Mouse (Mus musculus) lung, adult 2 months (tissue): Measurements from ENCODE around the gene Pym1. TPM values are rescaled to one million over a fixed set of nuclear protein-coding genes. Genes with fewer than 3 reads are reported as not detected.

Experiments
- DNase-seq: peaks from one replicate; pipeline ENCODE4 v3.0.0; 2022
- H3K4me1 ChIP-seq: fragments of 200-500 bp; 2 replicates; pipeline ENCODE4 v1.6.1; 2011; ENCODE audit warnings: low read length; ENCODE audit not compliant: control insufficient read depth, insufficient read depth
- H3K4me3 ChIP-seq: fragments of 200-500 bp; replicated peaks from 2 replicates; pipeline ENCODE3; 2011; ENCODE audit warnings: low read depth, mild to moderate bottlenecking, control low read depth, low read length; ENCODE audit errors: extremely low read depth
- CTCF ChIP-seq: fragments of 200-500 bp; IDR thresholded peaks from 2 replicates; pipeline ENCODE4 v1.5.1; 2011; ENCODE audit warnings: mild to moderate bottlenecking, low read length, control low read depth; ENCODE audit not compliant: insufficient read depth
- POLR2A ChIP-seq: fragments of 200-500 bp; IDR thresholded peaks from 2 replicates; pipeline ENCODE4 v1.6.1; 2011; ENCODE audit warnings: low read depth, mild to moderate bottlenecking, control low read depth, low read length, borderline replicate concordance; ENCODE audit errors: extremely low read depth
- WGBS: fragments of 180-500 bp; shearing (Covaris S2); methylation state at CpG from one replicate; pipeline ENCODE4 v1.1.7; 2018; 5-methylcytosine and 5-hydroxymethylcytosine counted together
- polyA plus RNA-seq: library from polyadenylated mRNA; depleted of rRNA; stranded (reverse); fragments of >200 nt; gene quantifications from 2 replicates; pipeline ENCODE4 v1.2.3, GENCODE M21; 2012

Gene Pym1
- polyA plus RNA-seq, 1 experiment, result 22.4 TPM

DNA sequence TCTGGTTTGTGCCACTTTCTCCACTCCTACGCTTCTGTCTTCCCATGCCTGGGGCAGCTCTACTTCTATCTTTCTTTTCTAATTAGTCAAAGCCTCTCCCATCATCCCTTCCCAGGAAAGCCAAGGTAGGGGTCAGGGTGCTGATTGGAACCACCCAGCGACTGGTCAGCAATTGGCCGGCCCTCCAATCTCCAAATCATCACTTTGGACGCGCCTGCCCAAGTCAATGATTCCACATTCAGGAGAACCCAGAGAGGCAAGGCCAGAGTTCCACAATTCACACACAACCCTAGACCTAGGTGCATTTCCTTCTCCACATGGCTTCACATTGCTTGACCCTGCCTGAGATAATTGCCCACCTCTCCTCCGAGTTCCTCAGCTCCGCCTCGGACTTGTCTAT lies 3.5 kb upstream of the Pym1 start:
- no peak for DNase-seq
- Histone ChIP-seq H3K4me3 (peak overlapping the region; percentile 75), H3K4me1 (peaks cover 20% of the 10 kb centered on the region)
- TF ChIP-seq CTCF, result no peak
- TF ChIP-seq POLR2A, result 0 out of 2 replicates have a peak, but pooled peaks have one; percentile 13
- 21% methylated on average over 8 of the region's 8 CpGs for WGBS

DNA sequence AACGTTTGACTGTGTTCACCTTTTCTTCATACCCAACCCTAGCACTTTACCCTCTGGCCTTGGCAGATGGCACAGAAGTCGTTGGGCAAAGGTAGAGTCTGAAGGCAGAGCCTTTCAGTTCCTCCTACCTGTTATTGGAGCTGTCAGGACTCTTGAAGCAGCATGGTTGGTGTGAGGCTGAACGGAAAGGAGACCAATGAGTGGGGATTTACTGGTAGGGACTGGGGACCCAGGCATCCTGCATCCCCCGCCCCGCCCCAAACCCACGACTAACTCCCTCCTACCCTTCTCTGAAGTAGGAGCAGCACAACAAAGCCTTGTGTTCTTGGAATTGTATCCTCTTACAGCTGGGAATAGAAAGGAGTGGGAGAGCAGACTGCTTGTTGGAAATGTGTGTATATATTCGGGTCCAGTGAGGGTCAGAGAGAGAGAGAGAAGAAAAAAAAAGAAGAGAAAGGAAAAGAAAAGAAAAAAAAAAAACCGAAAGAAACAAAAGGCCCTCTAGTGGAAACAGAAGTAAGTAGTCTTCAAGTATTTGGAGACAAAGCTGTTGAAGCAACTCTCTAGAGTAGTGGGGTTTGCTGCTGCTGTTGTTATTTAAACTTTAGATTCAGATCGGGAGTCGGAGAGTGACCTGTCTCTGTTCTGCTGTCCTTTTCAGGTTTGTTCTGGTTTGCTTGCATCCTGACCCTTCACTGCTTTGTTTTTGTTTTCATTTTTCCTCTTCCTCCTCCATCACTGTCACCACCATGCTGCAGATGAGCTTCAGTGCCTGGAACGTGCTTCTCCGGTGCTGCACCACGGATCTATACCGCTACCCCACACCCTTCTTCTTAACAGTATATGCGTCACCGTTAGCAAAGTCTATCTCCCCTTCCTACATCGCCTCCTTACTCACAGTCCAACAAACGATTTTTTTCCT lies 2.7 kb upstream of the Pym1 start, which contains the start of gene Dgka:
Gene Dgka (minus strand): TSS at position 176 of the 922 bp plus-strand sequence.
- Histone ChIP-seq H3K4me1 (peaks cover 20% of the 10 kb centered on the region), H3K4me3 (peak within 1 kb of the TSS; percentile 75)
- peak; percentile 50 for DNase-seq
- WGBS, result 14% methylated on average over 18 of the region's 18 CpGs
- no peak for TF ChIP-seq CTCF
- TF ChIP-seq POLR2A, result no peak

DNA sequence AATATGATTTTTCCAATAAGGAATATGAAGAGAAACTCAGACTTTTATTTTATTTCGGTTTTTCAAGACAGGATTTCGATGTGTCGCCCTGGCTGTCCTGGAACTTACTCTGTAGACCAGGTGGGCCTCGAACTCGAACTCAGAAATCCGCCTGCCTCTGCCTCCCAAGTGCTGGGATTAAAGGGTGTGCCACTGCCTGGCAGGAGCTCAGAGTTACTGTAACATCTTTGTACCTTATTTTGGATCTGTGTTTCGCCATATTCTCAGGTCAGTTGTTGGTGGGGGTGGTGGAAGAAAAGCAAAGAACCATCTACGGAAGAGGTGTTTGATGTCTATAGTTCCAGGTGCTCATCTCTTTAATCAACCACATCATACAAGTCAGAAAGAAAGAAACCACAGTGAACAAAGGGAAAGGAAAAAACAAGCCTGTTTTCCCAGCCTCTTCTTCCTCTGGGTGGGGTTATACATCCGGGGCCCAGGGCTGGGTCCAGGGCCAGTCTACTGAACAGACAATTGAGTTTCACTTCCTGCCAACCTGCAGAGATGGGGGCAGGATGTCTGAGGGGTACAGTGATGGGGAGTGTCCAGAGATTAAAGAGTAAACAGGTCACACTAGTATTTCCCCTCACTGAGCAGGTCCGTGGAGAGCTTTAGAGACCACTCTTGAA lies 1.6 kb upstream of the Pym1 start:
- 76% methylated on average over 10 of the region's 10 CpGs for WGBS
- H3K4me3 ChIP-seq, result no peak overlapping the region
- H3K4me1 ChIP-seq, result peaks cover 17% of the 10 kb centered on the region
- no peak for TF ChIP-seq CTCF
- no peak for TF ChIP-seq POLR2A
- no peak for DNase-seq

DNA sequence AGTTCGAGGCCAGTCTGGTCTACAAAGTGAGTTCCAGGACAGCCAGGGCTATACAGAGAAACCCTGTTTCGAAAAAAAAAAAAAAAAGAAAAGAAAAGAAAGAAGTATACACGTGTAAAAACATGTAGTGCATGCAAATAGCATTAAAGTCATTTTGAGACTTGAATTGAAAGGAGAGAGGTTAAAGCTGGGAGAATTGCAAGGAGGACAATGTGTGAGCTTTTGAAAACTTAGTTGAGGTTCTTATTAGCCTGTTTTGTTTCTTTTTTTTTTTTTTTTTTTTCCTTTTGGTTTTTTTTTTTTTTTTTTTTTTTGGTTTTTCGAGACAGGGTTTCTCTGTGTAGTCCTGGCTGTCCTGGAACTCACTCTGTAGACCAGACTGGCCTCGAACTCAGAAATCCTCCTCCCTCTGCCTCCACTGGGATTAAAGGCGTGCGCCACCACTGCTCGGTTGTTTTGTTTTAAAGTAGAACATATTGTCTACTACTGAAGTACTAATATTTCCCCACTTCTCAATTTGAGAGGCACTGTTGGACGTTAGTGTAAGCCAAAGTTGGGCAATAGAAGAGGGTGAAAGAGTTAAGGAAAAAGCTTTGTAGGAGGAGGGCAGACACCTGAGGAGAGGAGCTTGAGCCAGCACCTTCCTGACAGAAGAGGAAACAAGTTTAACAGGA lies 580 bp upstream of the Pym1 start:
- H3K4me1 ChIP-seq, result peaks cover 17% of the 10 kb centered on the region
- WGBS, result 27% methylated on average over 9 of the region's 9 CpGs
- H3K4me3 ChIP-seq, result peak overlapping the region; percentile 88
- DNase-seq, result no peak
- TF ChIP-seq POLR2A (no peak), CTCF (no peak)

DNA sequence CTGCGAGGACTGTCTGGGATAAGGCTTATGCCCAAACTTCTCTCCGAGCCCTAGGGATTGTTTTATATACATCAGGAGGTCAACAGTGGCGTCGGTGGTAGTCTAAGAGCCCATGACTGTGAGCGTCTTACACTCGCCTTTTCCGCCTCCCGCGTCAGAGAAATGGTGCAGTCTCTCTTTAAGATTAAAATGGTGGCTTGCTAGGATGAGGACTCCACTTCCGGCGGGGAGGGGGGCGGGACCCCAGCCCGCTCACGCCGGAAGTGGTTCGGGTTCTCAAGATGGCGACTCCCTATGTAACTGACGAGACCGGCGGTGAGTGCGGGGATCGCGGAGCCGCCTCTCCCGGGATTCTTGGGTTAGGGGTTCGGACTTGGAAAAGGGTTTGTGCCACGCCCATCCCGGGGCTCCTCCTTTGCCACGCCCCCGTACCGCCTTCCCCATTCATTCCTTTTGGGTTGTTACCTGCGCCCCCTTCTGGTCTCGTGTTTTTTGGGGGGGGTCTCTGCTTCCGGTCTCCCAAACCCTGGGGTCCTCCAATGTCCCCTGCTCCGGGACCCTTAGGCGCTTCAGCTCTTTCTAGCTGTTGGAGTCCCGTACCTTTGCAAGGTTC lies 669 bp downstream of the Pym1 start:
- H3K4me1 ChIP-seq, result peaks cover 17% of the 10 kb centered on the region
- WGBS, result under 1% methylated on average over 37 of the region's 37 CpGs
- H3K4me3 ChIP-seq, result peak overlapping the region; percentile 88
- DNase-seq, result peak; percentile 76
- TF ChIP-seq POLR2A (peak; percentile 54; the same call in 1 of the 2 replicates), CTCF (0 out of 2 replicates have a peak, but pooled peaks have one; percentile 8)

DNA sequence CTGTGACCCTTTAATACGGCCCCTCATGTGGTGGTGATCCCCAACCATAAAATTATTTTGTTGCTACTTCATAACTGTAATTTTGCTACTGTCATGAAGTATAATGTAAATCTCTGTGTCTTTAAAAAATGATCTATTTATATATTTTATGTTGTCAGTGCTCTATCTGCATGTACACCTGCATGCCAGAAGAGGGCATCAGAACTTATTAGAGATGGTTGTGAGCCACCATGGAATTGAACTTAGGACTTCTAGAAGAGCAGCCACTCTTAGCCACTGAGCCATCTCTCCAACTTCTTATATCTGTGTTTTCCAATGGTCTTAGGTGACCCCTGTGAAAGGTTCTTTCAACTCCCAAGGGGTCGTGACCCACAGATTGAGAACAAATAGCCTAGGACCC lies 25.2 kb downstream of the Pym1 start:
- TF ChIP-seq POLR2A (no peak), CTCF (no peak)
- DNase-seq, result no peak
- WGBS, result 79% methylated on average over 2 of the region's 2 CpGs
- no peak overlapping the region for H3K4me3 ChIP-seq
- no peaks in the 10 kb centered on the region for H3K4me1 ChIP-seq

DNA sequence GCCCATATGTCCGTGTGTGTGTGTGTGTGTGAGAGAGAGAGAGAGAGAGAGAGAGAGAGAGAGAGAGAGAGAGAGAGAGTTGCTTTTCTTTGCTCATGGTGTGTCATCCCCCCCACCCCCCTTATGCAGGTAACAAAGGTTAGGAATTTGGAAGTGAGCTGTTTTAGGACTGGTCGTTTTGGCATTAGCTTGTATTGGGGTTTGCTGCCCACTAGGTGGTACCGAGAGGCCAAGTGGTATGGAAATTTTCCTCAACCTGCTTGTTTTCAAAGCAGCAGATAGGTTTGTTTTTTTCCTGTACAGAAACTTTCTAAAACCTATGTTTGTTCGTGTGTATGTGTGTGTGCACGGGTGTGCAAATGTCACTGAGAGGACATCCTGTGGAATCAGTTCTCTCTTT lies 26.0 kb downstream of the Pym1 start:
- WGBS, result 18% methylated on average over 5 of the region's 5 CpGs
- TF ChIP-seq CTCF (no peak), POLR2A (no peak)
- no peak for DNase-seq
- no peaks in the 10 kb centered on the region for H3K4me1 ChIP-seq
- no peak overlapping the region for H3K4me3 ChIP-seq

DNA sequence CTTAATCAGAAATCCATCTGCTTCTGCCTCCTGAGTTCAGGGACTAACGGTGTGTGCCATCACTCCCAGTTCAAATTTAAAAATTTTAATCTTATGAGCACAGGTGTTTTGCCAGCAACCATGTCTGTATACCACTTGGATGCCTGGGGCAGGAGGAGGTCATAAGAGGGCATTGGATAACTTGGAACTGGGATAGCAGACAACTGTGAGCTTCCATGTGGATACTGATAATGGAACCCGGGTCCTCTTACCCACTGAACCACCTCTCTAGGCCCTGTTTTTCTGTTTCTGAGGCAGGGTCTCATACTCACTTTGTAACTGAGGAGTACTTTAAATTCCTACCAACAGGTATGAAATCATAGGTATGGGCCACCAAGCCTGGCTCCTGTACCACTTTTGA lies 30.8 kb downstream of the Pym1 start:
- Histone ChIP-seq H3K4me3 (no peak overlapping the region), H3K4me1 (no peaks in the 10 kb centered on the region)
- DNase-seq, result no peak
- TF ChIP-seq POLR2A (no peak), CTCF (no peak)
- WGBS, result 89% methylated on average over 2 of the region's 2 CpGs

DNA sequence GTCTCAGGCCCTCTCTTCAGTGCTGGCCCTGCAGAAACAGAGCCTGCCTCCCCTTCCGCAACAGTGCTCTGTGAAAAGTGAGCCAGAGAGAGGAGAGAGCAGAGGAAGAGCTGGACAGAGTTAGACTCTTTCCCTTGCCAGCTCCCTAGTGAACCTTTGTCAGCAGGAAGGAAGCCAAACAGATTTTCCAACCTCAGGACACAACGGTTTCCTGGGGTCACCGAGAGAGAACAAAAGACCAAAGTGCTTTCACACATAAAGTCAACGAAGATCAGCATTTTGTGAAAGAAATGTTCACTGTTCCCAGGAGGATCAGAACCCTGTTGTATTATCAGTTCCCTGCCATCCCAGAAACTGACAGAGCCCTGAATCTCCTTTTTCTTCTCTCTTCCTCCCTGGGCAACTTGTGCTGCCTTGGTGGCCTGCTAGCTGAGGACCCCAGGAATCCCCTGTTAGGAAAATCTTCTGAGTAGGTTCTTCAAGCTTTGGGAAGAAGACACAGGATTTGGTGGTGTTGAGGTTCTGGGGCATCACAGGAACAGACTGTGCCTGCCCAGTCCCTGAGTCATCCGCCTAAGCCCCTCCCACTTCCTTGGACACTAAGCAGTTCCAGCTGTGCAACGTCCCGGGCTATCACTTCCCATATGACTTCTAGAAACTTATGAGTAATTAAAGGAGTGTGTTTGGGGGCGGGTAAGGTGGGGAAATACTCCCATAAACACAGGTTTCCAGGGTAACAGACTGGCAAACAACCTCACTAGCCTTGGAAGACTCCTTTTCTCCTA lies 31.5 kb downstream of the Pym1 start:
- Histone ChIP-seq H3K4me1 (no peaks in the 10 kb centered on the region), H3K4me3 (no peak overlapping the region)
- TF ChIP-seq POLR2A (peak; percentile 58; the same call in 1 of the 2 replicates), CTCF (no peak)
- DNase-seq, result peak; percentile 62
- WGBS, result 8% methylated on average over 8 of the region's 8 CpGs

DNA sequence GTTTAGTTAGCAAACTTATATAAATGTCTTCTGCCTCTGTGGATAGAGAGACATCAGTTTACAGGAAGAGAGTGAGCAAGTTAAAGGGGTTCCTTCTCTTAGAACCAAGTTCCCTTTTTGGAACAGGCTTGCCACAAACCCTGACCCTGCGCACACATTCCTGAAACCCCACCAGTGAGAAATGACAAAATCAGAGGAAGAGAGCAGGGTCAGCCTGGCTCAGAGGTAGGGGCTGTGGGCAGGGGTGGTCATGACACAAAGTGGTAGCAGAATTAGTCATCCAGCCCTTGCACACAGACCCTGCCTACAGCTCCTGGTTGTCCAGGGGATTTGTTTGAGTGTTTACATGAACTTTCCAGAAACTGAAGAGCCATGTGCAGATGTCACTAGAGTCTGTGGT lies 32.5 kb downstream of the Pym1 start:
- TF ChIP-seq POLR2A, result no peak
- TF ChIP-seq CTCF, result no peak
- Histone ChIP-seq H3K4me1 (no peaks in the 10 kb centered on the region), H3K4me3 (no peak overlapping the region)
- no peak for DNase-seq
- 74% methylated on average over 1 of the region's 1 CpGs for WGBS
